Mouse (Mus musculus) brain, adult 10 weeks (tissue): ENCODE data around the gene Resf1. TPM values are rescaled to one million over a fixed set of nuclear protein-coding genes. Genes with fewer than 3 reads are reported as not detected.

Source experiments
- polyA plus RNA-seq: library from polyadenylated mRNA; stranded (reverse); fragments of 350-450 nt; fragmentation: Illumina TruSeq; extraction: RNeasy Lipid Tissue Mini Kit (QIAGEN cat#74804); gene quantifications from one replicate; pipeline ENCODE4 v1.2.3, GENCODE M21; 2015; ENCODE audit warnings: low read depth, low replicate concordance

The Resf1 gene
- 5.4 TPM for polyA plus RNA-seq

GRCm38 (mm10) chr6:149308956-149309932 is at the start of gene Resf1:
Gene Resf1 (plus strand): TSS chr6:149309414.

Other genes with a start within 250 kb of the Resf1 start
- 23.6 TPM for gene Dennd5b, start 207.7 kb upstream of the Resf1 start, polyA plus RNA-seq
- gene Gm10203, start 179.2 kb upstream of the Resf1 start, polyA plus RNA-seq, result not detected
- 5.7 TPM for gene Etfbkmt, start 169.6 kb upstream of the Resf1 start, polyA plus RNA-seq
- 30.8 TPM for gene Amn1, start 120.7 kb upstream of the Resf1 start, polyA plus RNA-seq
- 17.3 TPM for gene Bicd1, start 99.5 kb downstream of the Resf1 start, polyA plus RNA-seq